Mouse (Mus musculus): ENCODE measurements at regions not wholly inside any gene's neighbourhood (a gene's known extent, or its start where the extent isn't known, plus 50 kb on each side); places are given as distances from the start of the nearest gene placed in this dataset.
A peak's percentile ranks its signal among the peaks of the same experiment; 100 is the strongest.

GRCm38 (mm10) chr7:67895166-67895565, 57.5 kb upstream of the Igf1r start:
- Histone ChIP-seq H3K27me3 (ENCODE audit: control insufficient read depth, insufficient read depth, low read length) (no peaks in the 10 kb centered on the region), H3K27ac (ENCODE audit: low read length) (no peak overlapping the region), H3K4me3 (replicated peaks; ENCODE audit: low read length) (no peak overlapping the region), H3K4me2 (ENCODE audit: low read depth, low read length) (no peak overlapping the region), H3K4me1 (ENCODE audit: control insufficient read depth, insufficient read depth, low read length) (no peaks in the 10 kb centered on the region), H3K36me3 (ENCODE audit: control insufficient read depth, insufficient read depth, low read length) (no peaks in the 10 kb centered on the region), H3K9ac (ENCODE audit: low read length) (no peak overlapping the region), H3K9me3 (replicated peaks; ENCODE audit: control insufficient read depth, low read length) (no peaks in the 10 kb centered on the region)
- 76% methylated on average over 3 of the region's 3 CpGs for WGBS
- no peak for ATAC-seq (ENCODE audit: insufficient read depth, low FRiP score)

GRCm38 (mm10) chr7:67892917-67893316, 59.7 kb upstream of the Igf1r start:
- no peaks in the 10 kb centered on the region for H3K36me3 ChIP-seq (ENCODE audit: control insufficient read depth, insufficient read depth, low read length)
- H3K9me3 ChIP-seq (replicated peaks; ENCODE audit: control insufficient read depth, low read length) = no peaks in the 10 kb centered on the region
- H3K4me1 ChIP-seq (ENCODE audit: control insufficient read depth, insufficient read depth, low read length) = no peaks in the 10 kb centered on the region
- no peak overlapping the region for H3K4me3 ChIP-seq (replicated peaks; ENCODE audit: low read length)
- no peak overlapping the region for H3K9ac ChIP-seq (ENCODE audit: low read length)
- no peaks in the 10 kb centered on the region for H3K27me3 ChIP-seq (ENCODE audit: control insufficient read depth, insufficient read depth, low read length)
- no peak overlapping the region for H3K27ac ChIP-seq (ENCODE audit: low read length)
- no peak overlapping the region for H3K4me2 ChIP-seq (ENCODE audit: low read depth, low read length)
- WGBS = 58% methylated on average over 3 of the region's 3 CpGs
- no peak for ATAC-seq (ENCODE audit: insufficient read depth, low FRiP score)

GRCm38 (mm10) chr7:67883040-67883439, 69.6 kb upstream of the Igf1r start:
- Histone ChIP-seq H3K36me3 (ENCODE audit: control insufficient read depth, insufficient read depth, low read length) (no peaks in the 10 kb centered on the region), H3K4me3 (replicated peaks; ENCODE audit: low read length) (no peak overlapping the region), H3K27me3 (ENCODE audit: control insufficient read depth, insufficient read depth, low read length) (no peaks in the 10 kb centered on the region), H3K9me3 (replicated peaks; ENCODE audit: control insufficient read depth, low read length) (no peaks in the 10 kb centered on the region), H3K4me2 (ENCODE audit: low read depth, low read length) (no peak overlapping the region), H3K27ac (ENCODE audit: low read length) (no peak overlapping the region), H3K9ac (ENCODE audit: low read length) (no peak overlapping the region), H3K4me1 (ENCODE audit: control insufficient read depth, insufficient read depth, low read length) (no peaks in the 10 kb centered on the region)
- no peak for ATAC-seq (ENCODE audit: insufficient read depth, low FRiP score)
- 77% methylated on average over 6 of the region's 6 CpGs for WGBS

DNA sequence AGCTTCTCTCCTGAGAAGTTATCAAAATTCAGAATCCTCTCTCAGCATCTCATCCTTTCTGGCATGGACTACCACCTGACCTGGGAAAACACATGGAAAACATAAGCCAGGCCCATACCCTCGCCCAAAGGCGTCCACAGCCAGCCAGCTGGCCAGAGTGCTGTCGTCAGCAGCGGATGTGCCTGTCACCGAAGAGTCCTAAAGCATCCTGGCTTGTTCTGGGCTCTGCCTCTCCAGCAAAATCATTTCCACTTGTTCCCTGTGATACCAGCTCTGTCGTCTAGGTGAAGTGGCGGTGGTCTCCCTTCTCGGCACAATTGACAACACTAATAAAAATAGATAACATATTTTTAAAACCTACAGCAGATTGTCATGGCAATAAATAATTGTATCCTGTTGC, 70.0 kb upstream of the Igf1r start:
- Histone ChIP-seq H3K4me1 (ENCODE audit: control insufficient read depth, insufficient read depth, low read length) (no peaks in the 10 kb centered on the region), H3K4me2 (ENCODE audit: low read depth, low read length) (no peak overlapping the region), H3K36me3 (ENCODE audit: control insufficient read depth, insufficient read depth, low read length) (no peaks in the 10 kb centered on the region), H3K9me3 (replicated peaks; ENCODE audit: control insufficient read depth, low read length) (no peaks in the 10 kb centered on the region), H3K27me3 (ENCODE audit: control insufficient read depth, insufficient read depth, low read length) (no peaks in the 10 kb centered on the region), H3K27ac (ENCODE audit: low read length) (no peak overlapping the region), H3K4me3 (replicated peaks; ENCODE audit: low read length) (no peak overlapping the region), H3K9ac (ENCODE audit: low read length) (no peak overlapping the region)
- WGBS = 76% methylated on average over 8 of the region's 8 CpGs
- ATAC-seq (ENCODE audit: insufficient read depth, low FRiP score) = no peak

GRCm38 (mm10) chr7:67878226-67878625, 74.4 kb upstream of the Igf1r start:
- H3K4me3 ChIP-seq (replicated peaks; ENCODE audit: low read length) = no peak overlapping the region
- no peak overlapping the region for H3K27ac ChIP-seq (ENCODE audit: low read length)
- no peak overlapping the region for H3K9ac ChIP-seq (ENCODE audit: low read length)
- no peaks in the 10 kb centered on the region for H3K4me1 ChIP-seq (ENCODE audit: control insufficient read depth, insufficient read depth, low read length)
- H3K27me3 ChIP-seq (ENCODE audit: control insufficient read depth, insufficient read depth, low read length) = no peaks in the 10 kb centered on the region
- WGBS = 15% methylated on average over 1 of the region's 1 CpGs
- no peak for ATAC-seq (ENCODE audit: insufficient read depth, low FRiP score)
- no peaks in the 10 kb centered on the region for H3K36me3 ChIP-seq (ENCODE audit: control insufficient read depth, insufficient read depth, low read length)
- H3K4me2 ChIP-seq (ENCODE audit: low read depth, low read length) = no peak overlapping the region
- H3K9me3 ChIP-seq (replicated peaks; ENCODE audit: control insufficient read depth, low read length) = no peaks in the 10 kb centered on the region

DNA sequence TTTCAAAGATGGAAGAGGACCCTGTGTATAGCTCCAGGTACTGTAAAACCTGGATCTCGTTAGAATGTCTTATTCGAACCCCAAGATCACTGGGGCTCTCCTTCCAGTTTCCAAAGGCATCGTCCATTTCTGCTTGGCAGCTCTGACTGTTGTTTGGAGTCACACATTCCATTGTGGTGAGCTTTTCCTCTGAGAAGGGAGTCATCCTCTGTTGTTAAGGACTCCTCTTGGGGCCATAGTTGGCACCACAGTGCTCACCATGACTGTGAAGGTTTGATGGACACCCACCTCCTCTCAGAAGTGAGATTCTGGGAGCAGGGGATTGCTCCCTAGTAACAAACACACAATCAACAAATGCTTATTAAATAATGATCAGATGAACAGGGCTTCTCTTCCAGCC, 75.0 kb upstream of the Igf1r start:
- no peak for ATAC-seq (ENCODE audit: insufficient read depth, low FRiP score)
- 64% methylated on average over 3 of the region's 3 CpGs for WGBS

DNA sequence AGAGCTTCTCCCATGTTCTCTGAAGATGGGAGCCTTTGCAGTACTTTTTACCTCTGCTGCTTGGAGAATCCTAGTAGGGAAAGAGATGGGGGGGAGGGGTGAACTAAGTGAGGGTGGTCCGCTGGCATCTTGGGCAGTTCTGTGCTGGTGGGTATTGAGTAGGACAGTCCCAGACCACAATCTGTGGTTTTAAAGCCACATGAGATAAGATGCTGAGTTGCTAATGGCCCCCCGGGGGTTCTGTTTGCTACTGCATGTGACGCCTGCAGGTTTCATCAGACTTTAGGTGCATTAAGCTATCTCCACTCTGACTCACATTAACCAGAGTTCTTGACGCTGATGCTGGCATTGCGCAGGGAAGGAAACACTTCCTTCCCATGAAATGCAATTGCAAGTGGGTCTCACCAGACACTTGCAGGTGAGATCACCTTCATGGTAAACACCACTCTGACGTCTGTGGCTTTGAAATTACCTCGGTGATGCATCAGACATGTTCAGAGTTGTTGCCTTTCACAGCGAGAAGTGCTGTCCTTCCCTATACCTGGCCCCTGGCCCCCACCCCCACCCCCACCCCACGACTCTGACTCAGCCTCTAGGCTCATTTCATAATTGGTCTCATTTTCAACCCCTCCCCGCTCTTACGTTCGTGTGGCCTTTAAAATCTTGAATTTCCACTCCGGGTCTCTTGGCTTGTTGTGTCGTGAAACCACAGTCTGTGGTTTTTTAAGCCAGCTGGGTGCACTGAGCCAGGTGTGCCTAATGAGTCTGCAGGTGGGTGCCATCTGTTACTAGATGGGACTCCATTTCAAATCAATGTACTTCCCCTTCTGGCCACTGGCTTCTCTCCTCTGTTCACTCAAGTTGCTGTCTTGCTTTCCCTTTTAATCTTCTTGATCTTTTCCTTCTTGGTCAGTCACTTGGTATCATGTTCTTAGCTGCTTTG, 94.8 kb upstream of the Synm start:
- no peaks in the 10 kb centered on the region for H3K4me1 ChIP-seq (ENCODE audit: control insufficient read depth, insufficient read depth, low read length)
- ATAC-seq (ENCODE audit: insufficient read depth, low FRiP score) = no peak
- WGBS = 52% methylated on average over 14 of the region's 14 CpGs

More for the DNA sequence above, 75.0 kb upstream of the Igf1r start:
- no peaks in the 10 kb centered on the region for H3K27me3 ChIP-seq (ENCODE audit: control insufficient read depth, insufficient read depth, low read length)
- H3K9me3 ChIP-seq (replicated peaks; ENCODE audit: control insufficient read depth, low read length) = no peaks in the 10 kb centered on the region
- no peak overlapping the region for H3K9ac ChIP-seq (ENCODE audit: low read length)
- H3K4me2 ChIP-seq (ENCODE audit: low read depth, low read length) = no peak overlapping the region
- H3K4me3 ChIP-seq (replicated peaks; ENCODE audit: low read length) = no peak overlapping the region
- H3K27ac ChIP-seq (ENCODE audit: low read length) = no peak overlapping the region
- H3K36me3 ChIP-seq (ENCODE audit: control insufficient read depth, insufficient read depth, low read length) = no peaks in the 10 kb centered on the region
- no peaks in the 10 kb centered on the region for H3K4me1 ChIP-seq (ENCODE audit: control insufficient read depth, insufficient read depth, low read length)

DNA sequence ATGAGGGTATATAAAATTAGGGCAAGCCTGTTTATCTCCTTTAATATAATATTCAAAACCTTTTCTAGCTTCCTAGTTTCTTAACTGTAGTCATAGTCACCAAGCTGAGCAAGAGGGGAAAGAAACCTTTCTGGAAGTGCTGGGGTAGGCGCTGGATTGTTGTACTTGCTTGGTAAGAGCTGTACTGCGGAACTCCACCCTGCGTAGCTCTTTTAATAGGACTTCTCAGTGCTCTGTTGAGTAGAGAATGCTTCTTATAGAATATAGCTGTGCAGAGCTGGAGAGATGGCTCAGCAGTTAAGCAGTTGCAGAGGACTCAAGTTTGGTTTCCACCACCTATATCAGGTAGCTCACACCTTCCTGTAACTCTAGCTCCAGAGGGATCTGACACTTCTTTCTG, 93.3 kb upstream of the Synm start:
- Histone ChIP-seq H3K36me3 (ENCODE audit: control insufficient read depth, insufficient read depth, low read length) (no peaks in the 10 kb centered on the region), H3K4me1 (ENCODE audit: control insufficient read depth, insufficient read depth, low read length) (no peaks in the 10 kb centered on the region), H3K9ac (ENCODE audit: low read length) (no peak overlapping the region), H3K9me3 (replicated peaks; ENCODE audit: control insufficient read depth, low read length) (0 out of 2 replicates have a peak, but pooled peaks cover 4% of the 10 kb centered on the region), H3K4me2 (ENCODE audit: low read depth, low read length) (no peak overlapping the region), H3K27me3 (ENCODE audit: control insufficient read depth, insufficient read depth, low read length) (no peaks in the 10 kb centered on the region), H3K27ac (ENCODE audit: low read length) (no peak overlapping the region), H3K4me3 (replicated peaks; ENCODE audit: low read length) (no peak overlapping the region)
- ATAC-seq (ENCODE audit: insufficient read depth, low FRiP score) = no peak
- 94% methylated on average over 3 of the region's 3 CpGs for WGBS

More for the DNA sequence above, 94.8 kb upstream of the Synm start:
- Histone ChIP-seq H3K9me3 (replicated peaks; ENCODE audit: control insufficient read depth, low read length) (0 out of 2 replicates have a peak, but pooled peaks cover 4% of the 10 kb centered on the region), H3K4me2 (ENCODE audit: low read depth, low read length) (no peak overlapping the region), H3K27ac (ENCODE audit: low read length) (no peak overlapping the region), H3K4me3 (replicated peaks; ENCODE audit: low read length) (no peak overlapping the region), H3K36me3 (ENCODE audit: control insufficient read depth, insufficient read depth, low read length) (no peaks in the 10 kb centered on the region), H3K9ac (ENCODE audit: low read length) (no peak overlapping the region), H3K27me3 (ENCODE audit: control insufficient read depth, insufficient read depth, low read length) (no peaks in the 10 kb centered on the region)

DNA sequence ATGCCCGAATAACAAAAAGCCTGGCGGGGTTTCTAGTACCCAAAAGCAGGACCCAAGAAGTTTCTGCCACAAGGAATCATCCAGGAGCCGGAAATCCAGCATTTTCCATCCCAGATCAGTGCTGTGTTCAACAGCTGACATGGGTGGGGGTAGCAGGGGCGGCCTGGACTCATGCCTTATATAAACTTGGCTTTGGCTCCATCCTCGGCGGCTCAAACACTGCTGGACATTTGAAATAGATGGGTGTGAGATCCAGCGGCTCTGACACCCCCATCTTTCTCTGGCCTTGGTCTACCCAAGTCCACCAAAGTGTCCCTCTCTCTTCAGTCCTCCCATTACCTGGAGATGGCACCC, 89.9 kb upstream of the Synm start:
- Histone ChIP-seq H3K27me3 (ENCODE audit: control insufficient read depth, insufficient read depth, low read length) (no peaks in the 10 kb centered on the region), H3K4me3 (replicated peaks; ENCODE audit: low read length) (peak overlapping the region; percentile 48), H3K27ac (ENCODE audit: low read length) (peak overlapping the region; percentile 54), H3K4me1 (ENCODE audit: control insufficient read depth, insufficient read depth, low read length) (no peaks in the 10 kb centered on the region), H3K9ac (ENCODE audit: low read length) (peak overlapping the region; percentile 67), H3K36me3 (ENCODE audit: control insufficient read depth, insufficient read depth, low read length) (no peaks in the 10 kb centered on the region), H3K4me2 (ENCODE audit: low read depth, low read length) (peak overlapping the region; percentile 72), H3K9me3 (replicated peaks; ENCODE audit: control insufficient read depth, low read length) (0 out of 2 replicates have a peak, but pooled peaks cover 4% of the 10 kb centered on the region)
- 10% methylated on average over 7 of the region's 7 CpGs for WGBS
- ATAC-seq (ENCODE audit: insufficient read depth, low FRiP score) = peak; percentile 63; the same call in 1 of the 2 replicates

Data from stomach, embryonic 16.5 days (tissue).